Mouse (Mus musculus) embryonic facial prominence, embryonic 12.5 days (tissue): ENCODE data around the gene As3mt. TPM values are rescaled to one million over a fixed set of nuclear protein-coding genes. Genes with fewer than 3 reads are reported as not detected.

Experiments
- ATAC-seq: fragments of 200-750 bp; cut with Nextera tagmentation; 2 replicates; pipeline ENCODE4 v1.8.0; 2017; ENCODE audit not compliant: insufficient number of reproducible peaks, insufficient read depth, low FRiP score, low TSS enrichment
- H3K27ac ChIP-seq: fragments of 300-500 bp; sonication (generic); 2 replicates; pipeline ENCODE4 v1.5.1; 2016; ENCODE audit warnings: mild to moderate bottlenecking
- H3K27me3 ChIP-seq: fragments of 300-500 bp; sonication (generic); 2 replicates; pipeline ENCODE4 v1.6.1; 2016; ENCODE audit warnings: mild to moderate bottlenecking, moderate library complexity
- H3K36me3 ChIP-seq: fragments of 300-500 bp; sonication (generic); 2 replicates; pipeline ENCODE4 v1.6.1; 2016; ENCODE audit warnings: mild to moderate bottlenecking
- H3K4me1 ChIP-seq: fragments of 300-500 bp; sonication (generic); 2 replicates; pipeline ENCODE4 v1.6.1; 2016
- H3K4me2 ChIP-seq: fragments of 300-500 bp; sonication (generic); replicated peaks from 2 replicates; pipeline ENCODE4 v1.6.1; 2016; ENCODE audit warnings: mild to moderate bottlenecking, moderate library complexity
- H3K4me3 ChIP-seq: fragments of 300-500 bp; sonication (generic); 2 replicates; pipeline ENCODE4 v1.5.1; 2016; ENCODE audit warnings: mild to moderate bottlenecking
- H3K9ac ChIP-seq: fragments of 300-500 bp; sonication (generic); 2 replicates; pipeline ENCODE4 v1.6.1; 2016; ENCODE audit warnings: mild to moderate bottlenecking, moderate library complexity
- H3K9me3 ChIP-seq: fragments of 300-500 bp; sonication (generic); 2 replicates; pipeline ENCODE4 v1.6.1; 2016; ENCODE audit warnings: mild to moderate bottlenecking, moderate library complexity
- WGBS: fragments of 180-500 bp; shearing (Covaris S2); methylation state at CpG from one replicate; pipeline ENCODE4 v1.1.7; 2016; 5-methylcytosine and 5-hydroxymethylcytosine counted together
- polyA plus RNA-seq: library from polyadenylated mRNA; unstranded; fragments of >200 nt; fragmentation: Nextera tagmentation; extraction: Ambion mirVana; gene quantifications from 2 replicates; pipeline ENCODE4 v1.2.1, GENCODE M21; 2016

As3mt gene
- polyA plus RNA-seq, 1 experiment from 2014 or later = 28.5 TPM

GRCm38 (mm10) chr19:46672766-46673418 is 34.4 kb upstream of the As3mt start, which contains the start of gene Cyp17a1:
Gene Cyp17a1, minus strand, starts transcription at chr19:46673172.
- 59% methylated on average over 5 of the region's 5 CpGs for WGBS
- no peak within 1 kb of the TSS for H3K27ac ChIP-seq

GRCm38 (mm10) chr19:46675641-46676040 is 31.6 kb upstream of the As3mt start:
- Histone ChIP-seq H3K36me3 (no peaks in the 10 kb centered on the region), H3K27me3 (peaks cover 8% of the 10 kb centered on the region; the same call in 1 of the 2 replicates), H3K4me2 (no peak overlapping the region), H3K27ac (no peak overlapping the region), H3K4me3 (no peak overlapping the region), H3K9me3 (no peaks in the 10 kb centered on the region), H3K4me1 (no peaks in the 10 kb centered on the region; the same call in 1 of the 2 replicates), H3K9ac (no peak overlapping the region)
- WGBS = 75% methylated on average over 3 of the region's 3 CpGs
- no peak for ATAC-seq

More at GRCm38 (mm10) chr19:46672766-46673418, 34.4 kb upstream of the As3mt start, which contains the start of gene Cyp17a1:
- H3K4me3 ChIP-seq = no peak within 1 kb of the TSS
- no peaks in the 10 kb centered on the region for H3K4me1 ChIP-seq
- H3K27me3 ChIP-seq = peaks cover 8% of the 10 kb centered on the region; the same call in 1 of the 2 replicates
- no peak within 1 kb of the TSS for H3K9ac ChIP-seq
- H3K9me3 ChIP-seq = no peaks in the 10 kb centered on the region
- ATAC-seq = no peak
- no peaks in the 10 kb centered on the region for H3K36me3 ChIP-seq
- no peak within 1 kb of the TSS for H3K4me2 ChIP-seq

- no peak overlapping the region for H3K9ac ChIP-seq
- no peak for ATAC-seq
These were observed 27.4 kb upstream of the As3mt start for GRCm38 (mm10) chr19:46679720-46680383.

GRCm38 (mm10) chr19:46689460-46690372 is 17.5 kb upstream of the As3mt start, which contains the start of gene Borcs7:
Gene Borcs7, plus strand, starts transcription at chr19:46689906.
- Histone ChIP-seq H3K9me3 (no peaks in the 10 kb centered on the region), H3K27ac (peak within 1 kb of the TSS; percentile 60; the same call in 1 of the 2 replicates), H3K36me3 (0 out of 2 replicates have a peak, but pooled peaks cover 3% of the 10 kb centered on the region), H3K27me3 (no peaks in the 10 kb centered on the region), H3K4me3 (peak within 1 kb of the TSS; percentile 58), H3K4me1 (0 out of 2 replicates have a peak, but pooled peaks cover 5% of the 10 kb centered on the region), H3K4me2 (peak within 1 kb of the TSS; percentile 51), H3K9ac (peak within 1 kb of the TSS; percentile 77)
- ATAC-seq = peak; percentile 93
- 3% methylated on average over 44 of the region's 44 CpGs for WGBS

More at GRCm38 (mm10) chr19:46679720-46680383, 27.4 kb upstream of the As3mt start:
- no peaks in the 10 kb centered on the region for H3K9me3 ChIP-seq
- H3K4me3 ChIP-seq = no peak overlapping the region
- WGBS = 65% methylated on average over 12 of the region's 12 CpGs
- no peaks in the 10 kb centered on the region for H3K36me3 ChIP-seq
- no peaks in the 10 kb centered on the region; the same call in 1 of the 2 replicates for H3K4me1 ChIP-seq
- H3K27me3 ChIP-seq = no peaks in the 10 kb centered on the region
- no peak overlapping the region for H3K4me2 ChIP-seq
- H3K27ac ChIP-seq = no peak overlapping the region

GRCm38 (mm10) chr19:46690387-46690786 is 16.9 kb upstream of the As3mt start:
- Histone ChIP-seq H3K27ac (peak overlapping the region; percentile 60; the same call in 1 of the 2 replicates), H3K36me3 (0 out of 2 replicates have a peak, but pooled peaks cover 3% of the 10 kb centered on the region), H3K27me3 (no peaks in the 10 kb centered on the region), H3K4me3 (peak overlapping the region; percentile 58), H3K4me1 (0 out of 2 replicates have a peak, but pooled peaks cover 5% of the 10 kb centered on the region), H3K4me2 (peak overlapping the region; percentile 51), H3K9ac (peak overlapping the region; percentile 77), H3K9me3 (no peaks in the 10 kb centered on the region)
- ATAC-seq = no peak
- 78% methylated on average over 11 of the region's 11 CpGs for WGBS

- Histone ChIP-seq H3K27me3 (no peaks in the 10 kb centered on the region), H3K4me2 (no peak overlapping the region), H3K4me1 (0 out of 2 replicates have a peak, but pooled peaks cover 5% of the 10 kb centered on the region), H3K36me3 (0 out of 2 replicates have a peak, but pooled peaks cover 3% of the 10 kb centered on the region), H3K9ac (no peak overlapping the region), H3K27ac (no peak overlapping the region), H3K4me3 (no peak overlapping the region), H3K9me3 (no peaks in the 10 kb centered on the region)
- ATAC-seq = no peak
- WGBS = 75% methylated on average over 2 of the region's 2 CpGs
These were observed 16.2 kb upstream of the As3mt start for GRCm38 (mm10) chr19:46691078-46691477.

- Histone ChIP-seq H3K4me2 (no peak overlapping the region), H3K27me3 (no peaks in the 10 kb centered on the region), H3K9me3 (no peaks in the 10 kb centered on the region), H3K4me1 (0 out of 2 replicates have a peak, but pooled peaks cover 5% of the 10 kb centered on the region), H3K9ac (no peak overlapping the region), H3K36me3 (0 out of 2 replicates have a peak, but pooled peaks cover 3% of the 10 kb centered on the region), H3K4me3 (no peak overlapping the region), H3K27ac (no peak overlapping the region)
- WGBS = 81% methylated on average over 4 of the region's 4 CpGs
- no peak for ATAC-seq
These were observed 14.1 kb upstream of the As3mt start for GRCm38 (mm10) chr19:46693146-46693545.

- Histone ChIP-seq H3K27ac (no peak overlapping the region), H3K36me3 (0 out of 2 replicates have a peak, but pooled peaks cover 10% of the 10 kb centered on the region)
- 94% methylated on average over 8 of the region's 8 CpGs for WGBS
These were observed 10.8 kb upstream of the As3mt start for GRCm38 (mm10) chr19:46696482-46696881.

GRCm38 (mm10) chr19:46696943-46697342 is 10.3 kb upstream of the As3mt start:
- H3K4me1 ChIP-seq = no peaks in the 10 kb centered on the region
- H3K27me3 ChIP-seq = no peaks in the 10 kb centered on the region
- H3K4me3 ChIP-seq = no peak overlapping the region
- WGBS = 94% methylated on average over 7 of the region's 7 CpGs
- H3K36me3 ChIP-seq = 0 out of 2 replicates have a peak, but pooled peaks cover 10% of the 10 kb centered on the region
- ATAC-seq = no peak
- H3K9me3 ChIP-seq = no peaks in the 10 kb centered on the region
- no peak overlapping the region for H3K27ac ChIP-seq
- no peak overlapping the region for H3K4me2 ChIP-seq
- no peak overlapping the region for H3K9ac ChIP-seq

More at GRCm38 (mm10) chr19:46696482-46696881, 10.8 kb upstream of the As3mt start:
- Histone ChIP-seq H3K4me2 (no peak overlapping the region), H3K4me1 (no peaks in the 10 kb centered on the region), H3K4me3 (no peak overlapping the region), H3K9me3 (no peaks in the 10 kb centered on the region), H3K27me3 (no peaks in the 10 kb centered on the region), H3K9ac (no peak overlapping the region)
- ATAC-seq = no peak

GRCm38 (mm10) chr19:46697840-46698517 is 9.3 kb upstream of the As3mt start:
- no peak for ATAC-seq
- Histone ChIP-seq H3K4me3 (no peak overlapping the region), H3K9ac (no peak overlapping the region), H3K27me3 (no peaks in the 10 kb centered on the region), H3K36me3 (0 out of 2 replicates have a peak, but pooled peaks cover 10% of the 10 kb centered on the region), H3K4me2 (no peak overlapping the region), H3K27ac (no peak overlapping the region), H3K4me1 (no peaks in the 10 kb centered on the region), H3K9me3 (no peaks in the 10 kb centered on the region)
- 47% methylated on average over 19 of the region's 19 CpGs for WGBS
